Mouse (Mus musculus) heart, adult 2 months (tissue): ENCODE data around the gene Lrch4.

Experiments
- CTCF ChIP-seq: fragments of 200-600 bp; IDR thresholded peaks from 2 replicates; pipeline ENCODE4 v1.8.1; 2022; ENCODE audit warnings: antibody characterized with exemption, mild to moderate bottlenecking, moderate library complexity
- EP300 ChIP-seq: fragments of 200-500 bp; IDR thresholded peaks from 2 replicates; pipeline ENCODE4 v1.6.1; 2011; ENCODE audit warnings: low read depth, low read length, control low read depth; ENCODE audit not compliant: insufficient read depth
- POLR2A ChIP-seq: fragments of 200-500 bp; IDR thresholded peaks from 2 replicates; pipeline ENCODE4 v1.6.1; 2011; ENCODE audit warnings: mild to moderate bottlenecking, low read depth, low read length, control low read depth; ENCODE audit not compliant: insufficient read depth

GRCm38 (mm10) chr5:137686127-137686790, 57.3 kb downstream of the Lrch4 start:
- TF ChIP-seq CTCF, result no peak
- TF ChIP-seq POLR2A, result no peak
- TF ChIP-seq EP300, result no peak
